8 mouse cellular contexts compared by ENCODE assay signal in the genomic region with DNA sequence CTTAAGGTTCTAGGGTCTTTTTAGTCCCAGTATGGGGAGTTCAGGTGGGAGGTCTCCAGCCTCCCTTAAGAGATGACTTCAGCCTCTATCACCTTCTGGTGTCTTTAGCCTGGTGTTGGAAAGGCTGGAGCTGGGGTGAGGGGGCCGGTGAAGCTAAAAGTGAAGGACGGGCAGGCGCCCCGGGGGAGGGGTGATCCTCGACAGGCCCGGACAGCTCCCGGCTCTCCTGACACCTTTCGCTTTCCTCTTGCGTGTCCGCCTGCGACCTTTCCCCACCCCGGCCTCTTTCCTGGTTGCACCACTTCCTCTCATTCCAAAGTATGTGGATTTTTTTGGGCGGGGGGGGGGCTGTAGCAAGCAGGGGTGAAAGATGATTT. TPM values are rescaled to one million over a fixed set of nuclear protein-coding genes. Genes with fewer than 3 reads are reported as not detected.
DNase-seq lines count a peak whose midpoint lies in the region; ATAC-seq and TF ChIP-seq lines count a peak whose summit lies in the region.

No protein-coding gene starts in this region.

- peaks cover 55% of the 10 kb centered on the region for H3K27me3 ChIP-seq in lung, embryonic 14.5 days (ENCODE audit: insufficient read depth, low read length)
- H3K27me3 ChIP-seq in embryonic facial prominence, embryonic 11.5 days (ENCODE audit: control insufficient read depth, insufficient read depth, low read length) = peaks cover 37% of the 10 kb centered on the region
- H3K27me3 ChIP-seq in hindbrain, embryonic 16.5 days (replicated peaks; ENCODE audit: control insufficient read depth, insufficient read depth, low read length) = peaks cover 29% of the 10 kb centered on the region
- peaks cover 42% of the 10 kb centered on the region for H3K27me3 ChIP-seq in midbrain, embryonic 16.5 days (ENCODE audit: control insufficient read depth, insufficient read depth, low read depth, low read length)

- no peaks in the 10 kb centered on the region for H3K36me3 ChIP-seq in lung, embryonic 14.5 days (ENCODE audit: insufficient read depth)
- no peaks in the 10 kb centered on the region for H3K36me3 ChIP-seq in embryonic facial prominence, embryonic 11.5 days (replicated peaks; ENCODE audit: control insufficient read depth, insufficient read depth, low read depth, low read length)
- no peaks in the 10 kb centered on the region for H3K36me3 ChIP-seq in hindbrain, embryonic 16.5 days (ENCODE audit: control insufficient read depth, insufficient read depth, low read length)
- no peaks in the 10 kb centered on the region for H3K36me3 ChIP-seq in midbrain, embryonic 16.5 days (ENCODE audit: control insufficient read depth, insufficient read depth, low read length)

- WGBS in lung, embryonic 14.5 days = under 1% methylated on average over 13 of the region's 13 CpGs
- WGBS in embryonic facial prominence, embryonic 11.5 days = 1% methylated on average over 13 of the region's 13 CpGs
- 10% methylated on average over 13 of the region's 13 CpGs for WGBS in hindbrain, embryonic 16.5 days
- 6% methylated on average over 13 of the region's 13 CpGs for WGBS in midbrain, embryonic 16.5 days

- peaks cover 6% of the 10 kb centered on the region for H3K4me1 ChIP-seq in lung, embryonic 14.5 days (ENCODE audit: insufficient read depth)
- H3K4me1 ChIP-seq in embryonic facial prominence, embryonic 11.5 days (ENCODE audit: control insufficient read depth, insufficient read depth, low read length) = no peaks in the 10 kb centered on the region; the same call in 1 of the 2 replicates
- peaks cover 9% of the 10 kb centered on the region for H3K4me1 ChIP-seq in hindbrain, embryonic 16.5 days (ENCODE audit: control insufficient read depth, insufficient read depth, low read depth, low read length)
- peaks cover 12% of the 10 kb centered on the region for H3K4me1 ChIP-seq in midbrain, embryonic 16.5 days (ENCODE audit: control insufficient read depth, insufficient read depth, low read length)

- H3K9me3 ChIP-seq in lung, embryonic 14.5 days (ENCODE audit: low read depth, low read length) = no peaks in the 10 kb centered on the region
- no peaks in the 10 kb centered on the region for H3K9me3 ChIP-seq in embryonic facial prominence, embryonic 11.5 days (replicated peaks; ENCODE audit: control insufficient read depth, low read length)
- H3K9me3 ChIP-seq in hindbrain, embryonic 16.5 days (ENCODE audit: control insufficient read depth, low read length) = no peaks in the 10 kb centered on the region
- H3K9me3 ChIP-seq in midbrain, embryonic 16.5 days (replicated peaks; ENCODE audit: control insufficient read depth, low read length, poor library complexity, severe bottlenecking) = no peaks in the 10 kb centered on the region

- H3K9ac ChIP-seq in lung, embryonic 14.5 days = peak overlapping the region; percentile 54; the same call in 1 of the 2 replicates
- no peak overlapping the region for H3K9ac ChIP-seq in embryonic facial prominence, embryonic 11.5 days (replicated peaks; ENCODE audit: low read length)
- H3K9ac ChIP-seq in hindbrain, embryonic 16.5 days (ENCODE audit: low read depth, low read length) = peak overlapping the region; percentile 69
- no peak overlapping the region for H3K9ac ChIP-seq in midbrain, embryonic 16.5 days (ENCODE audit: low read depth, low read length)

- ATAC-seq in lung, embryonic 14.5 days (ENCODE audit: insufficient read depth) = no peak
- ATAC-seq in embryonic facial prominence, embryonic 11.5 days (replicated peaks; ENCODE audit: insufficient number of reproducible peaks, low FRiP score, low TSS enrichment, low read depth) = no peak
- ATAC-seq in hindbrain, embryonic 16.5 days = no peak
- no peak for ATAC-seq in midbrain, embryonic 16.5 days

- no peak overlapping the region for H3K27ac ChIP-seq in lung, embryonic 14.5 days (ENCODE audit: low read depth)
- no peak overlapping the region for H3K27ac ChIP-seq in embryonic facial prominence, embryonic 11.5 days (replicated peaks; ENCODE audit: low read depth, low read length)
- H3K27ac ChIP-seq in hindbrain, embryonic 16.5 days (ENCODE audit: low read depth, low read length) = no peak overlapping the region
- no peak overlapping the region for H3K27ac ChIP-seq in midbrain, embryonic 16.5 days (ENCODE audit: low read length)

- peak overlapping the region; percentile 54 for H3K4me3 ChIP-seq in lung, embryonic 14.5 days (ENCODE audit: low read depth, low read length)
- peak overlapping the region; percentile 42 for H3K4me3 ChIP-seq in embryonic facial prominence, embryonic 11.5 days (ENCODE audit: low read depth, low read length)
- peak overlapping the region; percentile 60 for H3K4me3 ChIP-seq in hindbrain, embryonic 16.5 days (ENCODE audit: low read length)
- H3K4me3 ChIP-seq in midbrain, embryonic 16.5 days (ENCODE audit: low read depth, low read length) = peak overlapping the region; percentile 56

- TF ChIP-seq CTCF in lung, embryonic 14.5 days (IDR thresholded peaks at IDR 0.05; ENCODE audit: low read depth) = no peak

- DNase-seq in lung, embryonic 14.5 days = no peak
- no peak for DNase-seq in lung, postnatal 4 days
- DNase-seq in embryonic facial prominence, embryonic 11.5 days (ENCODE audit: low spot score) = no peak
- no peak for DNase-seq in gastrocnemius, adult 8-10 months (ENCODE audit: low spot score in 2 of 2)
- no peak for DNase-seq in right cerebral cortex, postnatal 14 days
- no peak for DNase-seq in thymus, postnatal 25 days

- H3K4me2 ChIP-seq in lung, embryonic 14.5 days = peak overlapping the region; percentile 87
- peak overlapping the region; percentile 89 for H3K4me2 ChIP-seq in embryonic facial prominence, embryonic 11.5 days (ENCODE audit: low read depth, low read length)
- H3K4me2 ChIP-seq in hindbrain, embryonic 16.5 days (ENCODE audit: low read length) = peak overlapping the region; percentile 100
- peak overlapping the region; percentile 99 for H3K4me2 ChIP-seq in midbrain, embryonic 16.5 days (ENCODE audit: low read length)

RNA-seq across cellular contexts. Expression of gene Lif, which starts 9.8 kb away (rescaled TPM):
- polyA plus RNA-seq in lung, embryonic 14.5 days (2014; fragmentation: Nextera tagmentation; extraction: Ambion mirVana) = 0.12 and 0.33 TPM in 2 replicates
- polyA plus RNA-seq in embryonic facial prominence, embryonic 11.5 days (2014; fragmentation: Nextera tagmentation; extraction: Ambion mirVana) = 0.07 and 0.14 TPM in 2 replicates
- polyA plus RNA-seq in hindbrain, embryonic 16.5 days (2015; fragmentation: Nextera tagmentation; extraction: Ambion mirVana) = 0.05 TPM in 1 of 2 replicates, not detected in the other
- 0.06 TPM in 1 of 2 replicates, not detected in the other for polyA plus RNA-seq in midbrain, embryonic 16.5 days (2015; fragmentation: Nextera tagmentation; extraction: Ambion mirVana)
- under 1 TPM in 2 of 4 experiments, not detected in 2; 0.19 to 0.22 TPM for total RNA-seq in gastrocnemius, adult 8-10 months (2022)

RNA-seq across cellular contexts. Expression of gene Osm, which starts 31.0 kb away (rescaled TPM):
- not detected in 2 replicates for polyA plus RNA-seq in lung, embryonic 14.5 days (2014; fragmentation: Nextera tagmentation; extraction: Ambion mirVana)
- not detected in 2 replicates for polyA plus RNA-seq in embryonic facial prominence, embryonic 11.5 days (2014; fragmentation: Nextera tagmentation; extraction: Ambion mirVana)
- not detected in 2 replicates for polyA plus RNA-seq in hindbrain, embryonic 16.5 days (2015; fragmentation: Nextera tagmentation; extraction: Ambion mirVana)
- 0.08 and 0.19 TPM in 2 replicates for polyA plus RNA-seq in midbrain, embryonic 16.5 days (2015; fragmentation: Nextera tagmentation; extraction: Ambion mirVana)
- not detected for total RNA-seq in gastrocnemius, adult 8-10 months (2022)

RNA-seq across cellular contexts. Expression of gene Castor1, which starts 49.2 kb away (rescaled TPM):
- polyA plus RNA-seq in lung, embryonic 14.5 days (2014; fragmentation: Nextera tagmentation; extraction: Ambion mirVana) = 1.9 and 2.1 TPM in 2 replicates
- 1.7 and 2.3 TPM in 2 replicates for polyA plus RNA-seq in embryonic facial prominence, embryonic 11.5 days (2014; fragmentation: Nextera tagmentation; extraction: Ambion mirVana)
- polyA plus RNA-seq in hindbrain, embryonic 16.5 days (2015; fragmentation: Nextera tagmentation; extraction: Ambion mirVana) = 6.7 and 7.4 TPM in 2 replicates
- polyA plus RNA-seq in midbrain, embryonic 16.5 days (2015; fragmentation: Nextera tagmentation; extraction: Ambion mirVana) = 2.9 and 4.2 TPM in 2 replicates
- 1 to 10 TPM in 3 of 4 experiments, under 1 TPM in 1; 0.56 to 2.9 (median 1.8) TPM for total RNA-seq in gastrocnemius, adult 8-10 months (2022)

Comparison
In these comparisons a context has a peak if more than half of its experiments do, and no peak if none do; other contexts are left out.
1. H3K9ac ChIP-seq: peak in lung, embryonic 14.5 days (single experiment) and hindbrain, embryonic 16.5 days (single experiment); none in embryonic facial prominence, embryonic 11.5 days (single experiment) and midbrain, embryonic 16.5 days (single experiment).
2. Peak in every context shown above with its lines, with median percentiles within 50 percentile points of each other: H3K4me2 ChIP-seq and H3K4me3 ChIP-seq.